In genomic region chr17:24573811-24574210, GRCm38 (mm10) we compare ENCODE assay signal across 29 mouse cellular contexts. TPM values are rescaled to one million over a fixed set of nuclear protein-coding genes. Genes with fewer than 3 reads are reported as not detected.
"Had no signal": no experiment of that assay in that cellular context is flagged by ENCODE, and none has a peak within 500 bp of the region (broad histone marks: within the 10 kb centered on the region; RNA-seq: fewer than 3 reads in every experiment).

No protein-coding gene starts in this region.

- H3K4me3 ChIP-seq: embryonic facial prominence, embryonic 10.5 days; embryonic facial prominence, embryonic 12.5 days; embryonic facial prominence, embryonic 13.5 days; embryonic facial prominence, embryonic 15.5 days; erythroblast, embryonic 14.5 days; forebrain, embryonic 10.5 days; forebrain, embryonic 12.5 days; forebrain, embryonic 13.5 days; forebrain, embryonic 15.5 days; gastrocnemius, adult 2 months; heart, adult 2 months had no signal

- H3K9ac ChIP-seq: embryonic facial prominence, embryonic 12.5 days; embryonic facial prominence, embryonic 13.5 days; embryonic facial prominence, embryonic 15.5 days; forebrain, embryonic 12.5 days; forebrain, embryonic 13.5 days; forebrain, embryonic 15.5 days; forebrain, postnatal 0 days had no signal

- H3K9me3 ChIP-seq: embryonic facial prominence, embryonic 10.5 days; embryonic facial prominence, embryonic 12.5 days; embryonic facial prominence, embryonic 13.5 days; embryonic facial prominence, embryonic 15.5 days; forebrain, embryonic 10.5 days; forebrain, embryonic 12.5 days; forebrain, embryonic 13.5 days; forebrain, embryonic 15.5 days had no signal

- DNase-seq: cerebellum, adult 2 months; cerebellum, adult 8-10 months; cerebellum, adult 9-10 months; cerebellum, adult 9-11 months; cerebellum, postnatal 10 days; cerebellum, postnatal 14 days; cerebellum, postnatal 25 days; cerebellum, postnatal 36 days; embryo, embryonic 11 days; forebrain, postnatal 0 days; gastrocnemius, adult 2 months; gastrocnemius, postnatal 10 days; gastrocnemius, postnatal 14 days; gastrocnemius, postnatal 25 days; gastrocnemius, postnatal 36 days; heart, adult 2 months had no signal

- ATAC-seq: forebrain, embryonic 13.5 days; forebrain, embryonic 14.5 days; forebrain, embryonic 15.5 days; forebrain, embryonic 16.5 days; forebrain, postnatal 0 days had no signal

- H3K27ac ChIP-seq: embryonic facial prominence, embryonic 10.5 days; embryonic facial prominence, embryonic 12.5 days; embryonic facial prominence, embryonic 13.5 days; embryonic facial prominence, embryonic 15.5 days; forebrain, embryonic 10.5 days; forebrain, embryonic 12.5 days; forebrain, embryonic 13.5 days; forebrain, embryonic 15.5 days; gastrocnemius, adult 2 months; heart, adult 2 months had no signal

- H3K4me1 ChIP-seq: embryonic facial prominence, embryonic 10.5 days; embryonic facial prominence, embryonic 12.5 days; embryonic facial prominence, embryonic 13.5 days; embryonic facial prominence, embryonic 15.5 days; forebrain, embryonic 10.5 days; forebrain, embryonic 12.5 days; forebrain, embryonic 13.5 days; forebrain, embryonic 15.5 days had no signal

- H3K4me2 ChIP-seq: embryonic facial prominence, embryonic 12.5 days; embryonic facial prominence, embryonic 13.5 days; embryonic facial prominence, embryonic 15.5 days; forebrain, embryonic 12.5 days; forebrain, embryonic 13.5 days; forebrain, embryonic 15.5 days had no signal

- H3K27me3 ChIP-seq: embryonic facial prominence, embryonic 12.5 days; embryonic facial prominence, embryonic 13.5 days; embryonic facial prominence, embryonic 15.5 days; forebrain, embryonic 12.5 days; forebrain, embryonic 13.5 days; forebrain, embryonic 15.5 days had no signal

RNA-seq across cellular contexts. Expression of gene Rab26, which starts 39.8 kb away (rescaled TPM):
- total RNA-seq: gastrocnemius, adult 18-20 months; gastrocnemius, adult 2 months; granulocyte monocyte progenitor cell, adult 5-6 weeks had no signal
